Mouse (Mus musculus): Measurements from ENCODE around the gene Asic2. TPM values are rescaled to one million over a fixed set of nuclear protein-coding genes. Genes with fewer than 3 reads are reported as not detected.

Gene Asic2
- total RNA-seq, 2 experiments from 2014 or later, result 0.21 to 0.23 TPM

DNA sequence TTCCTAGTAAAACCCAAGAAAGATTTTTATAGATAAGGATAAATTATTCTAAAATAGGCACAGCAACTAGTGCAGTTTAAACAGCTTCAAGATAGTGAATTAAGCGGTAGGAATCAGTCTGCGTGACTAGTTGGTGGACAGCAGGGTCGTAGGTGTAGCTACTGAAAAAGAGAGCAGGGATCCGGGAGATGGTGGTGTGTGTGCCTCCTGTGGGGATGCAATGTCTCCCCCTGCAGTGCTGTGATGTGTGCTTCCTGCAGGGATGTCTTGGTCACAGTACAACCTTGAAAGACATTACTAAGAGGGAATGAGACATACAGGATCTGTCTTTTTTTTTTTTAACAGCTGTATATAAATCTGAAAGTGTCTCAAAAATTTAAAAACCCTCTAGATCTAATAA lies 456.9 kb downstream of the Asic2 start:
- no peak for DNase-seq

GRCm38 (mm10) chr11:81508385-81509233 lies 459.6 kb downstream of the Asic2 start:
- DNase-seq, result no peak

- no peak for DNase-seq
These were observed 463.3 kb downstream of the Asic2 start for GRCm38 (mm10) chr11:81504791-81505430.

GRCm38 (mm10) chr11:81501473-81502246 lies 466.6 kb downstream of the Asic2 start:
- no peak for DNase-seq

- no peak for DNase-seq
These were observed 469.3 kb downstream of the Asic2 start for GRCm38 (mm10) chr11:81498990-81499389.

DNA sequence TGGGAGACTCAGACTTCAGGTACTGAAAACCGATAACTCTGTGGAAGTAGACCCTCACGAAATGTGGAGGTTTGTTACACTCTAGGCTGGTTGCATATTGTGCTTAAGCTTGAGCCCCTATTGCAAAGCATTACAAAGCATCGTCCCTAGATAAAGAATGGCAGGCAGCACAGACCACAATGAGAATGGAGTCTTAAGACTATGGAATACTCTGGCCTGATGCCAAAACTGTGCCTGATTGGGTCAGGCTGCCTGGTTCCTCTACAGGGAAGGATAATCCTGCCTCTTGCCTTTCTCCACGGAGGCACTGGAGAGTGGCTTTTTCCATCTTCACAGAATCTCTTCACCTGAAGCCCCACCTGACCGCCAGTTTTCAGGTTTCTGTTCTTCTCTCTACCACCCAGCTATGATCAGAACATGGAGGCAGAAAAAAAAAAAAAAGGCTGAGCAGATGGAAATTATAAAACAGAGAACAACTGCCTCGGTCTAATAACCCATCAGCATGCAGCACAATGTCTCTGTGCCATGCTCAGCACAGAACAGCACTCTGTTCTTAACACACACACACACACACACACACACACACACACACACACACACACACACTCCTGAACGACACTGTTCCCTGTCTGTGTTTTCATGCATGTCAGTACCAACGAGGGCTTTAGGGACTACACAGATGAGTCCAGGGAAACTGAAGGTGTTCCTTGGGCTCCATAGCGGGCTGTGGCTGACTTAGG lies 470.4 kb downstream of the Asic2 start:
- DNase-seq, result no peak

GRCm38 (mm10) chr11:81496446-81496845 lies 471.8 kb downstream of the Asic2 start:
- no peak for DNase-seq

- DNase-seq, result no peak
These were observed 475.9 kb downstream of the Asic2 start for GRCm38 (mm10) chr11:81492351-81492750.

DNA sequence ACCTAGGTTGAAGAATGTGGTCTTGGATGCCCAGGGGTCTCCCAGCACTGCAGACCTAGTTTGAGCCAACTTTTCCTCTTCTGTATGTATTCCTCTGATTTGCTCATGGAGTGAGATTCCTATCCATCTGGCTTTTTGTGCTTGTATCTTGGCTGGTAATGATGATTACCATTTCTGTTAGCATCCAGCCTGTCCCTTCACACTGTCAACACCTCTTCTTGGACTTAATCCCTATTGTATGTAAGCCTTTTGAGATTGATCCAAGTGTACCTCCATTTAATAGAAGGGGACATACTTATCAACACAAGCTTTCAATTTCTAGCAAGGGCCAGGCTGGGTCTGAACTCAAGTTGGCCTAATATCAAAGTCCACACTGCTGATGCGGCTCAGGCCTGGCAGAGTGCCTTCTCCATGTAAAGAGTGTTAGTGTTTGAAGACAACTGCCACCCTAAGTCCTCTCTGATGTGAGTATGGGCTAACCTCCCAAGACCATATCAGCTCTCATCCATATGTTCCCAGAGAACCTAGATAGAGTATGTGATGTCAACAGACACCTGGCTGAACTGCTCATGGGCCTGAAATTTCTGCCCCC lies 479.0 kb downstream of the Asic2 start:
- DNase-seq, result no peak

DNA sequence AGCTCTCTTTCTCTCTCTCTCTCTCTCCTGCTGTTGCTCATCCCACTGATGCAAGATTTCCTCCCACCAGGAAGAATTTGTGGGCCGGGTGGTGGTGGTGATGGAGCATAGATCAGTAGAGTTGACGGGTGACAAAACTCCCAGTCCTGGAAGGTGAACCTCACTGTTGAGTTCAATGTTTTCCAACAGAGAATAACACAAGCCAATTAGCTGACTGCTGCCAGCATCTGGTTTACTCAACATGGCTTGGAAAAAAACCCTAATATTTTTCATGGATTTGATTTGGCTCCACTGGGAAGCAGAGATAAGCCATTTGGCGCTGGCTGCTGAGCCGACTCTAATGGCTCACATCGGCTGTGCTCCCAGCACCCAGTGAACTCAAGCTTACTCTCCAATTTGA lies 479.6 kb downstream of the Asic2 start:
- no peak for DNase-seq

- no peak for DNase-seq
These were observed 481.9 kb downstream of the Asic2 start for GRCm38 (mm10) chr11:81486265-81486940.

GRCm38 (mm10) chr11:81481198-81481597 lies 487.1 kb downstream of the Asic2 start:
- DNase-seq, result no peak

DNA sequence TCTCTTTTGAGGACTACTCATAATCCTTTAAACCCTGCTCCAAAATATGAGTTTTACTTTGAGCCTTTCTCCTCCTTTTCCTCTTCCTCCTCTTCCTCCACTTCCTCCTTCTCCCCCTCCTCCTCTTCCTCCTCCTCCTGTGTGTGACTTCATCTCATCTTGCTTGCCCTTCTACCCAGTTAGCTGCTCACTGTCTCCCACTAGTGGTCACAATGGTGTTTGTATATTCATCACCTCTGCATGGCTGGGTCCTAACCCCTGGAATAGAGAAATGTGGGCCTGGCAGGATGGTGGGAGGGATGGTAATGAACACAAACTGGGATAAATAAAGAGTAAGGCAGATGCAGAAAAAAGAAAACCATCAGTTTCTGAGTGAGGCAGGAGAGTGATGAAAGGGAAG lies 492.0 kb downstream of the Asic2 start:
- no peak for DNase-seq

DNA sequence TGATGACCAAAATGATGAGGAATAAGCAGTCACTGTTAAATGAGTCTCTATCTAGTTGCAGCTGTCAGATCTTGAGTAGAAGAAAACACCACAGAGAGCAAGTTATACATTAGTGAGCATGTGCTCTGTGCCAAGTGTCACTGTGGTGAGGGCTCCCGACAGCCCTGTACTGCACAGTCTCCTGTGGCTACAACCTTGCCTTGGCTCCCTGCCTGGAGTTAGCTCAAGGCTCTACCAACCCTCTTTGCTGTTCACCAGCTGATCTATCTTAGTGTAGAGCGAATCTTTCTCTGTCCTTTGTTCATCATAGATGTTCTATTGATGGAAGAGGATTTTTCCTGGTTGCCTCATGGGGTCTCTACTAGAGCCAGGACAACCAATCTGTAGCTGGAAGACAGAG lies 494.1 kb downstream of the Asic2 start:
- DNase-seq, result no peak

- DNase-seq, result no peak
These were observed 506.1 kb downstream of the Asic2 start for GRCm38 (mm10) chr11:81462199-81462598.

DNA sequence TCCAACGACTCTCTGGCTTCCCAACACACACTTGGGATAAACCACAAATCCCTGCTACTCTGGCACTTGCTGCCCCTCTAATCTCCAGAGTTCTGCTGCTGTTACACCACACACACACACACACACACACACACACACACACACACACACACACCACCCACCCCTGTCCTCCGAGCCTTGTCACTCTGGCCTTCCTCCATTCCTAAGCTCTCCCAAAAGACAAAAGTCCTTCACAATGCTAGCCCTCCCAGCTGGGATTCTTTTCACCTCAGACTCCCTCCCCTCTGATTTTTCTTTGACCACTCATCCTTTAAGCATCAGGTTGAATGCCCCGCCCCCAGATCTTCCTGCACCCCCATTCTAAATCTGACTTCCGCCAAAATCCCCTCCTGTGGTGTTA lies 506.5 kb downstream of the Asic2 start:
- DNase-seq, result no peak

DNA sequence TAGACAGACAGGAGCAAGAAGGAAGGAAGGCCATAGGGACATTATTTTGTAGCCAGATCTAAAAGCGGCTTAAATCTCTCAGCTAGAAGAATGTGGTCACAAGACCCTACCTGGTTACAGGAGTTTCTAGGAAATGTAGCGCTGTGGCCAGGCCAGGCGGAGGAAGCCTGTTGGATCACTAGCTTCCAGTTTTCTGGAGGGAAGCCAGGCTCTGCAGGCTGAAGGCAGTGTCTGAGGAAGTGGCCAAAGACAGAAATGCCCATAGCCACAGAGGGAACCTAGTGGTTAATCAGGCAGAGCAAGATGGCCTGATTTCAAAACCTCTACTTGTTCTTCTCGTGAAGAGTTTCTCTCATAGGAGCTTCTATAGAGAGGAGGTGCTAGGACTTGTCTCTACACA lies 513.3 kb downstream of the Asic2 start:
- no peak for DNase-seq

DNA sequence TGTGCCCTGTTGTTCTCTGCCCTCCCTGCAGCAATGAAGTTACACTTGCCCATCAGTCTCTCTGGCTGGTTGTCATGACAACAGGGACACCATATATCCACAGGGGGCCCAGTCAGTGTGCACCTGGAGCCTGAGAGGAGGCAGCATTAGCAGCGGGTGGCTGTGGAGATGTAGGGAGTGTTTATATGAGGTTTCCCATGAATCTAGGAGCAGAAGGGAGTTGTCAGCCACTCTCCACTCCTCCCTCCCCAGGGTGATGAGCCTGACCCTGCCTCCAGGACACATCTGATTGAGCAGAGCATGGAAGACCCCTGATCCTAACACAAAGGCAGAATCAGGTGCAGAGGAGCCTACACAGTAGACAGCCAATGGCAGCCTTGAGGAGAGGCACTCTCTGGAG lies 514.1 kb downstream of the Asic2 start:
- no peak for DNase-seq

DNA sequence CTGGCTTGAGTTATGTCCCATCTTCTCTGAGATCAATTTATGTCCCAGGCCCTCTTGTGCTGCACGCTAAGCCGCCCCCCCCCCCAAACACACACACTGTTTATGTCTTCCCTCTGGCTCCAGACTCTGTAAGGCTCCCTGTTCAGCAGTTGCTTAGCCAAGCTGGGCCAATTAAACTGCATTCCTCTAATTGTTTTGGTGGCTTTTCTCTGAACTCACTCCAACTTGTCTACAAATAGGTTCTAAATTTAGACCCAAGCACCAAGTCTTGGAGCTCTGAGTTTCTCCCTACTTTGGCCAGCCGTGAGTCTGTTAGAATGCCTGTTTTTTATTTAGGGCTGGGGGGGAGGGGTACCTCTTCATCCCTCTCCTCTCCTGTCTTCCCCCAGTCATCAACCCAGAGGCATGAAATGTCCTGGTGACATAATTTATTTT lies 519.0 kb downstream of the Asic2 start:
- DNase-seq, result no peak

DNA sequence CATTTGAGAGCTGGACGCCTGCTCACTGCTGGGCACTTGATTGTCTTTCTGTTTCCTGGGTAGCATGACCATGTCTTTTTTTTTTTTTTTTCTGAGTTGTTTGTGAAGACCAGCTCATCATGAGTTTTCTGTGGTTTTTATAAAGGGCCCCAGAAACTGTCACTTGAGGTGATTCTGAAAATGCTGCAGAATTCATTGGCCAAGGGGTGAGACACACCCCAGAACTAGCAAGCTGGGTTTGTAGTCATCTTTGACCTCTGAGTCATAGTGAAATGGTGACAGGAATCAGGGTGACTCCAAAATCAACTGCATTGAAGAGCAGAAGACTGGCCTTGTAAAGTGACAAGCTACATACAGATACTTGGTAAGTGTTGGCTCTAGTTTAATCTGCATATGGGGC lies 521.9 kb downstream of the Asic2 start:
- no peak for DNase-seq

- no peak for DNase-seq
These were observed 541.4 kb downstream of the Asic2 start for GRCm38 (mm10) chr11:81426857-81427256.

Data from gastrocnemius, postnatal 10 days (tissue).